In the genomic region with DNA sequence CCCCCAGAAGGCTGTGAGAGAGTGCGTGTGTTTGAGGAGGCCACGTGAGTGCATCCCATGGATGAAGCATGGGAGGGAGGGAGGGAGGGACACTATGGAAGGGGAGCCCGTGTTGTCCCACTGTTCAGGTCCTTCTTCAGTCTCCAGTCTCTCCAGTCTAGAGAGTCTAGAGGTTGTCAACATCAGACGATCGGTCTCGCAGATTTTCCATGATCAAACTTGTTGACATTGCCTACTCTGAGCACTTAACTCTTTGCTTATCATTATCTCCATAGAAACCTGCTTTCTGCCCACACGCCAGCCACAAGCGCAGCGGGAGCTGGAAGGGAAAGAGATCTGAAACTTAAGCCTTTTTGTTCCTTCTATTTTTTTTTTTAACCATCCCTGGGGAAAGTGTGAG, we compare ENCODE assay signal across 24 mouse cellular contexts. TPM values are rescaled to one million over a fixed set of nuclear protein-coding genes. Genes with fewer than 3 reads are reported as not detected.
DNase-seq lines count a peak whose midpoint lies in the region; ATAC-seq and TF ChIP-seq lines count a peak whose summit lies in the region.
"Had no signal": no experiment of that assay in that cellular context is flagged by ENCODE, and none has a peak within 500 bp of the region (broad histone marks: within the 10 kb centered on the region; RNA-seq: fewer than 3 reads in every experiment).

No protein-coding gene starts in this region.

- no peak overlapping the region for H3K4me3 ChIP-seq in layer of hippocampus, adult 2 months
- no peak overlapping the region for H3K4me3 ChIP-seq in olfactory bulb, adult 2 months (ENCODE audit: insufficient read depth, low read depth, low read length)
- H3K4me3 ChIP-seq in thymus, adult 2 months (ENCODE audit: control insufficient read depth, insufficient read depth, low read length): no peak overlapping the region
- H3K4me3 ChIP-seq: embryonic facial prominence, embryonic 12.5 days; erythroblast, embryonic 14.5 days; forebrain, embryonic 12.5 days; hindbrain, embryonic 10.5 days; left cerebral cortex, adult 2 months; liver, embryonic 15.5 days had no signal

- DNase-seq in frontal cortex, postnatal 25 days (ENCODE audit: low spot score in 2 of 2): no peak
- DNase-seq in layer of hippocampus, adult 2 months (ENCODE audit: low spot score in 2 of 2): no peak
- no peak for DNase-seq in layer of hippocampus, adult 8-10 months (ENCODE audit: low spot score in 2 of 2)
- peak; percentile 24 for DNase-seq in NIH3T3 (ENCODE audit: low read depth)
- DNase-seq in thymus, adult 2 months: no peak
- DNase-seq: adrenal gland, adult 2 months; cerebellum, adult 11-12 months; cerebellum, postnatal 14 days; gastrocnemius, postnatal 10 days; kidney, adult 11 months; kidney, postnatal 4 days; liver; retina, postnatal 1 day; right cerebral cortex, postnatal 25 days; spleen, adult 18-20 months had no signal

- 45% methylated on average over 9 of the region's 9 CpGs for WGBS in olfactory bulb, adult 2 months
- 85% methylated on average over 9 of the region's 9 CpGs for WGBS in thymus, adult 2 months

- H3K4me1 ChIP-seq in olfactory bulb, adult 2 months (ENCODE audit: control insufficient read depth, insufficient read depth, low read length): peaks cover 19% of the 10 kb centered on the region
- no peaks in the 10 kb centered on the region for H3K4me1 ChIP-seq in thymus, adult 2 months (replicated peaks; ENCODE audit: control insufficient read depth, insufficient read depth, low read length)
- H3K4me1 ChIP-seq: embryonic facial prominence, embryonic 12.5 days; forebrain, embryonic 12.5 days; hindbrain, embryonic 10.5 days had no signal

- 0 out of 2 replicates have a peak, but pooled peaks have one; percentile 36 for ATAC-seq in frontal cortex, adult (ENCODE audit: low TSS enrichment)
- ATAC-seq: hindbrain, postnatal 0 days had no signal

- no peak for TF ChIP-seq CTCF in layer of hippocampus, adult 2 months (conservative IDR thresholded peaks at IDR 0.05)
- TF ChIP-seq CTCF in olfactory bulb, adult 2 months (IDR thresholded peaks at IDR 0.05; ENCODE audit: insufficient read depth, low read depth, low read length): no peak
- TF ChIP-seq CTCF in thymus, adult 2 months (IDR thresholded peaks at IDR 0.05; ENCODE audit: borderline replicate concordance, control insufficient read depth, extremely low read depth, insufficient read depth, low read length, poor library complexity): no peak

- peak overlapping the region; percentile 76 for H3K27ac ChIP-seq in layer of hippocampus, adult 2 months
- H3K27ac ChIP-seq in olfactory bulb, adult 2 months (ENCODE audit: insufficient read depth, low read depth, low read length): 0 out of 2 replicates have a peak overlapping the region, but pooled peaks have one; percentile 46
- no peak overlapping the region for H3K27ac ChIP-seq in thymus, adult 2 months (ENCODE audit: control insufficient read depth, insufficient read depth, low read length)
- H3K27ac ChIP-seq: embryonic facial prominence, embryonic 12.5 days; forebrain, embryonic 12.5 days; hindbrain, embryonic 10.5 days; hindbrain, postnatal 0 days; left cerebral cortex, adult 2 months; liver, embryonic 15.5 days had no signal

- H3K36me3 ChIP-seq in thymus, adult 2 months (ENCODE audit: control insufficient read depth, insufficient read depth, low read length): peaks cover 75% of the 10 kb centered on the region

- no peaks in the 10 kb centered on the region for H3K27me3 ChIP-seq in thymus, adult 2 months (ENCODE audit: control insufficient read depth, insufficient read depth, low read length)
- H3K27me3 ChIP-seq: embryonic facial prominence, embryonic 12.5 days; forebrain, embryonic 12.5 days; liver, embryonic 15.5 days had no signal

- TF ChIP-seq POLR2A in olfactory bulb, adult 2 months (IDR thresholded peaks at IDR 0.05; ENCODE audit: insufficient read depth, low read depth, low read length): no peak
- TF ChIP-seq POLR2A in thymus, adult 2 months (IDR thresholded peaks at IDR 0.05; ENCODE audit: control insufficient read depth, extremely low read depth, insufficient read depth, low read length, poor library complexity): no peak

RNA-seq across cellular contexts. Expression of a gene that starts 5.6 kb away (rescaled TPM):
- 10 to 100 TPM; 64.4 to 69.2 TPM for total RNA-seq in layer of hippocampus, adult 2 months (2021)
- total RNA-seq in layer of hippocampus, adult 8-10 months (2022): 10 to 100 TPM; 59.4 to 78.3 (median 73.1) TPM
- polyA plus RNA-seq in olfactory bulb, adult 2 months (2012; ENCODE audit: insufficient read depth, insufficient read length, low replicate concordance, missing spikeins): not detected in 2 replicates
- polyA plus RNA-seq in thymus, adult 2 months (2012; rRNA removed): 89.3 and 107 TPM in 2 replicates

RNA-seq across cellular contexts. Expression of a gene that starts 35.0 kb away (rescaled TPM):
- total RNA-seq in layer of hippocampus, adult 2 months (2021): 100 to 1,000 TPM; 170 to 176 TPM
- 100 to 1,000 TPM; 157 to 180 (median 166) TPM for total RNA-seq in layer of hippocampus, adult 8-10 months (2022)
- not detected in 2 replicates for polyA plus RNA-seq in olfactory bulb, adult 2 months (2012; ENCODE audit: insufficient read depth, insufficient read length, low replicate concordance, missing spikeins)
- 47.9 and 52.0 TPM in 2 replicates for polyA plus RNA-seq in thymus, adult 2 months (2012; rRNA removed)

RNA-seq across cellular contexts. Expression of a gene that starts 42.1 kb away (rescaled TPM):
- total RNA-seq in layer of hippocampus, adult 2 months (2021): 1 to 10 TPM; 4.1 to 6.0 TPM
- total RNA-seq in layer of hippocampus, adult 8-10 months (2022): 10 to 100 TPM in 1 of 4 experiments, 1 to 10 TPM in 3; 6.0 to 13.3 (median 7.4) TPM
- not detected in 2 replicates for polyA plus RNA-seq in olfactory bulb, adult 2 months (2012; ENCODE audit: insufficient read depth, insufficient read length, low replicate concordance, missing spikeins)
- 204 and 224 TPM in 2 replicates for polyA plus RNA-seq in thymus, adult 2 months (2012; rRNA removed)
